Mouse (Mus musculus) layer of hippocampus, adult 8-10 months (tissue): ENCODE results near the gene Snrnp70. TPM values are rescaled to one million over a fixed set of nuclear protein-coding genes. Genes with fewer than 3 reads are reported as not detected.

Experiments used
- DNase-seq, 2 experiments: peaks; one replicate each; pipeline ENCODE4 v3.0.0; 2022; ENCODE audit warnings: low spot score in 2 of 2
- total RNA-seq, 4 experiments: library from RNA; stranded (reverse); gene quantifications; 2 replicates each; pipeline ENCODE4 v1.2.4; 2022

Snrnp70 gene
- total RNA-seq, 4 experiments from 2014 or later = 387 to 503 (median 439) TPM

- no peak for DNase-seq
Observed at GRCm38 (mm10) chr7:45337469-45337868, 58.1 kb downstream of the Snrnp70 start.

DNA sequence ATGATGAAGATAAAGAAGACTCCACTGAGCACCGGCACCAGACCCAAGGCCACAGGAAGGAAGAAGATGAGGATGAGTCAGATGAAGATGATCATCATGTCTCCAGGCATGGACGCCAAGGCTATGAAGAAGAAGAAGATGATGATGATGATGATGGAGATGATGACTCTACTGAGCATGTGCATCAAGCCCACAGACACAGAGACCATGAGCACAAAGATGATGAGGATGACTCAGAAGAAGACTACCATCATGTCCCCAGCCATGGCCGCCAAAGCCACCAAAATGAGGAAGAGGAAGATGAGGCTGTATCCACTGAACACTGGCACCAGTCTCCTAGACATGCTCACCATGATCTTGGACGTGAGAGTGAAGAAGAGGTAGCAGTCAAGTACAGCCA lies 59.2 kb downstream of the Snrnp70 start:
- DNase-seq = no peak

- no peak for DNase-seq
Observed at GRCm38 (mm10) chr7:45335056-45335455, 60.5 kb downstream of the Snrnp70 start, which contains the start of gene Hrc. TSS of gene Hrc (plus strand) at chr7:45335290.

DNA sequence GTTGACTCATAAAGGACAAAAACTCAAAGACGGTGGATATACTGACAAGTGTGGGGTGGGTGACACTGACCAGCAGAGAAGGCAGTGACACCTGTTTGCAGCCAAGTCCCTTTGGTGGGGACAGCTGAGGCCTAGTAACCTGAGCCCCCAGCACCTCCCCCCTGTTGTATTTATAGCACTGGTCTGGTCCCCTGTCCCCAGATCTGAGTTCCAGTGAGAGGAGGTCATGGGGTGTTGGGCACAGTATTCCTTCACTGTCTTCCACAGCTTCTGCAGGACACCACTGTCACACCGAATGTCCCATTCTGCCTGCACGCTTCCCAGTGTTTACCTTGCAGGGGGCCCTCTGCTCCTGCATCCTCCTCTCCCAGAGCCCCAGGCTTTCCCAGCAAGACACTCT lies 60.9 kb downstream of the Snrnp70 start:
- no peak for DNase-seq

DNA sequence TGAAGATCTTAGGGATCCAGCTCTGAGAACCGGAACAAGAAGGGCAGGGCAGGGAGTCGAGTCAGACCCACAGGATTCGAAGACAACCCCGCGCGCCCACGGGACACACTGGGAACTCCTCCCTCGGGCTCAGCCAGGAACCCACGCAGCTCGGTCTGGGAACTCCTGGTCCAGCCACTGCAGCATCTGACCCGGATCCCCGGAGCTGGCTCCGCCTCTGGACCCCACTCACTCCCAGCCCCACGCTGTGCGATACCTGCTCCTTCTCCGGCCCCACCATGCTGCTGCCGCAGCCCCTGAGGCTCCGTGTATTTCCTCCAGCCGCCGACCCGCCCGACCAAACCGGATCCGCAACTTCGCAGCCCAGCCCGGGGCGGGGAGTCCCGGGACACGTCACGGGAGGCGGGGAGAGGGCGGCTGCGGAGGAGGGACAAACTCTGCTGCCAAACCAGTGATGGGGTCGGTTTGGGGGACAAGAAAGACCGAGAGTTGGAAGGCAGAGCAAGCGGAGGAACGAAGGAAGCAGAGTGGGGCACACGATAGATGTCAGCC lies 62.0 kb downstream of the Snrnp70 start, which contains the start of gene Trpm4:
Gene Trpm4, minus strand, starts transcription at position 350 of the 552 bp plus-strand sequence.
- DNase-seq = peak in 1 of 2 experiments; percentile 45

DNA sequence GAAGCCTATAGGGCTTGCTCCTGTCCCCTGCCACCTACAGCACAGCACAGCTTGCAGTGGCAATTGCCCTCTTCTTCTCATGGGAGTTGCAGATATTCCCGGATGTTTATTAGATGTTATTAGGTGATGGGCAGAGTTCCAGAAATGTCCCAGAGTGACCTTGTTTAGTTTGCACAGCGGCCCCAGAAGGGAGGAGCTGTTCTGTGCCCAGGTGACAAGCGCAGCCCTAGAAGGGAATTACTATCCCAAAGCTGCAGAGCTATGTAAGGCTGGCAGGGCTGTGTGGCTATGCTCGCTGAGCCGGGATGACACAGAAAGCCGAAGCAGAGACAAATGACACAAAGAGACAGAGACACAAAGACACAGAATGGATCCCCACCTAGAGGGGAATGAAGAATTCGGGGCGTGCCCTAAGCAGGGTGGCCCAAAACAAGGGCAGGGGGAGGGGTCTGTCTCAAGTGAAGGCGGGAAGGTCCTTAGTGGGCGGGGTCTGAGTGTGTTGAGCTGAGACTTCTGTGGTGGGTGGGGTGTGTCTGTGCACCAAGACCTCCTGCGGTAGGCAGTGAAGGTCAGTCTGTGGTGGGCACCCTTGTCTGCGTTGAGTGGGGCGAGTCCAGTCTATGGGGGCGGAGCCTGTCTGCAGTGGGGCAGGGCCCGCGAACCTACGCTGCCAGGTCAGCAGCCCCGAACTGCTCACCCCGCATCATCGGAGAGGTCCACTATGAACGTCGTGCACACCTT lies 62.7 kb downstream of the Snrnp70 start:
- DNase-seq = no peak

- DNase-seq = no peak
Observed at GRCm38 (mm10) chr7:45331502-45331901, 64.0 kb downstream of the Snrnp70 start.

DNA sequence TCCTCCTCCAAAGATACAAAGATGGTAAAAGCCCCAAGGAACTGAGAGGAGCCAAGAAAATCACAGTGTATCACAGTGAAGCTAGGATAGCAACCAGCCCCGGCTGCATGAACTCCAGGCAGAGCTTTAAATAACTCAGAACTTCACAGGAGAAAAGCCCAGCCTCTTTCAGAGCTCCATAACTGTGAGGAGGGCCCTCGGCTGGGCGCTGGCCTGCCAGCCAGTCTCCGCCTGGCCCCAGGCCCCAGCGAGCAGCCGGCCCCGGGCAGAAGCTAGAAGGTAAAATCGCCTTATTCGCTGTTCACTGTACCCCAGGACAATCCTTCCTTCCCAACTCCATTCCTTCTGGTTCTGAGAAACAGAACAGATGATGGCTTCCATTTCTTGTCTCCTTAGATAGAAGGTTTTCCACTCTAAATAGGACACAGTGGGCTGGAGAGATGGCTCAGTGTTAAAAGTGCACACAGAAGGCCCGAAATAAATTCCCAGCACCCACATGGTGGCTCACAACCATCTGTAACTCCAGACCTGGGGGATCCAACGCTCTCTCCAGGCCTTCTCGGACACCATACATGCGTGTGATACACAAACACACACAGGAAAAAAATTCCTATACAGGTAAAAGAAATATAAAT lies 66.6 kb downstream of the Snrnp70 start:
- no peak for DNase-seq

Other genes starting within 250 kb of the Snrnp70 start
- 10 to 100 TPM; 37.5 to 56.7 (median 46.3) TPM for gene Pih1d1, start 241.4 kb downstream of the Snrnp70 start, total RNA-seq
- gene Aldh16a1, start 241.2 kb downstream of the Snrnp70 start, total RNA-seq = 10 to 100 TPM; 16.9 to 18.6 (median 17.6) TPM
- 1,000 to 10,000 TPM; 1,166 to 1,245 (median 1,206) TPM for gene Slc17a7, start 231.8 kb downstream of the Snrnp70 start, total RNA-seq
- under 1 TPM in 2 of 4 experiments, not detected in 2; 0.20 to 0.51 TPM for gene Gfy, start 216.2 kb downstream of the Snrnp70 start, total RNA-seq
- not detected for gene Pth2, start 214.7 kb downstream of the Snrnp70 start, total RNA-seq
- 1 to 10 TPM; 2.5 to 4.8 (median 3.6) TPM for gene Ccdc155, start 190.8 kb downstream of the Snrnp70 start, total RNA-seq
- 1 to 10 TPM; 2.1 to 3.3 (median 2.6) TPM for gene Dkkl1, start 183.6 kb downstream of the Snrnp70 start, total RNA-seq
- gene Tead2, start 180.0 kb downstream of the Snrnp70 start, total RNA-seq = 1 to 10 TPM; 2.2 to 5.4 (median 3.7) TPM
- gene Cd37, start 156.6 kb downstream of the Snrnp70 start, total RNA-seq = 10 to 100 TPM in 2 of 4 experiments, 1 to 10 TPM in 2; 6.3 to 34.1 (median 18.1) TPM
- 1 to 10 TPM; 1.9 to 3.4 (median 2.6) TPM for gene Slc6a16, start 154.7 kb downstream of the Snrnp70 start, total RNA-seq
- not detected for gene Slc6a21, start 118.2 kb downstream of the Snrnp70 start, total RNA-seq
- gene Trpm4, start 62.0 kb downstream of the Snrnp70 start, total RNA-seq = 10 to 100 TPM; 16.0 to 25.6 (median 19.4) TPM
- under 1 TPM in 2 of 4 experiments, not detected in 2; 0.21 to 0.39 TPM for gene Hrc, start 60.5 kb downstream of the Snrnp70 start, total RNA-seq
- gene Ppfia3, start 28.7 kb downstream of the Snrnp70 start, total RNA-seq = 100 to 1,000 TPM; 123 to 143 (median 133) TPM
- gene Lin7b, start 25.2 kb downstream of the Snrnp70 start, total RNA-seq = 100 to 1,000 TPM; 131 to 156 (median 140) TPM
- under 1 TPM in 1 of 4 experiments, not detected in 3; 0.14 TPM for gene Kcna7, start 9.9 kb upstream of the Snrnp70 start, total RNA-seq
- under 1 TPM in 3 of 4 experiments, not detected in 1; 0.31 to 0.39 (median 0.31) TPM for gene Ntf5, start 18.0 kb upstream of the Snrnp70 start, total RNA-seq
- gene Lhb, start 25.1 kb upstream of the Snrnp70 start, total RNA-seq = under 1 TPM in 1 of 4 experiments, not detected in 3; 0.52 TPM
- gene Gys1, start 39.1 kb upstream of the Snrnp70 start, total RNA-seq = 10 to 100 TPM; 16.0 to 23.3 (median 20.2) TPM
- gene Ruvbl2, start 42.4 kb upstream of the Snrnp70 start, total RNA-seq = 10 to 100 TPM; 31.7 to 38.7 (median 35.4) TPM
- gene Ftl1, start 64.1 kb upstream of the Snrnp70 start, total RNA-seq = 100 to 1,000 TPM; 176 to 331 (median 227) TPM
- gene Bax, start 71.2 kb upstream of the Snrnp70 start, total RNA-seq = 10 to 100 TPM; 70.0 to 78.6 (median 73.2) TPM
- gene Tulp2, start 86.1 kb upstream of the Snrnp70 start, total RNA-seq = not detected
- gene Gm45808, start 91.1 kb upstream of the Snrnp70 start, total RNA-seq = 1 to 10 TPM in 1 of 4 experiments, not detected in 3; 2.0 TPM
- 1 to 10 TPM; 5.6 to 6.3 (median 6.2) TPM for gene Dhdh, start 93.1 kb upstream of the Snrnp70 start, total RNA-seq
- 100 to 1,000 TPM; 101 to 135 (median 117) TPM for gene Nucb1, start 114.7 kb upstream of the Snrnp70 start, total RNA-seq
- gene Ppp1r15a, start 130.5 kb upstream of the Snrnp70 start, total RNA-seq = 10 to 100 TPM; 15.2 to 24.6 (median 19.0) TPM
- 1 to 10 TPM in 3 of 4 experiments, under 1 TPM in 1; 0.80 to 1.9 (median 1.5) TPM for gene Plekha4, start 130.6 kb upstream of the Snrnp70 start, total RNA-seq
- not detected for gene Hsd17b14, start 159.2 kb upstream of the Snrnp70 start, total RNA-seq
- 10 to 100 TPM; 23.2 to 33.0 (median 29.9) TPM for gene Bcat2, start 174.4 kb upstream of the Snrnp70 start, total RNA-seq
- not detected for gene Fgf21, start 219.7 kb upstream of the Snrnp70 start, total RNA-seq
- under 1 TPM in 3 of 4 experiments, not detected in 1; 0.20 to 0.28 (median 0.21) TPM for gene Fut1, start 221.5 kb upstream of the Snrnp70 start, total RNA-seq
- under 1 TPM in 3 of 4 experiments, not detected in 1; 0.14 to 0.27 (median 0.22) TPM for gene Izumo1, start 226.1 kb upstream of the Snrnp70 start, total RNA-seq
- 1 to 10 TPM; 5.8 to 7.5 (median 6.6) TPM for gene Rasip1, start 231.7 kb upstream of the Snrnp70 start, total RNA-seq
- gene Mamstr, start 244.2 kb upstream of the Snrnp70 start, total RNA-seq = 1 to 10 TPM; 1.5 to 4.4 (median 2.4) TPM